Mouse (Mus musculus) cerebellum, adult 11-12 months (tissue): ENCODE data around the gene 2810004N23Rik.

Source experiments
- DNase-seq: peaks from one replicate; pipeline ENCODE4 v3.0.0; 2022

2810004N23Rik gene

GRCm38 (mm10) chr8:124862321-124863162 is at the start of gene 2810004N23Rik, which contains the start of gene Gnpat:
TSS of gene 2810004N23Rik (minus strand) at chr8:124863120.
TSS of gene Gnpat (plus strand) at chr8:124863033.
- DNase-seq: peak; percentile 88

GRCm38 (mm10) chr8:124911938-124912872 is 49.3 kb upstream of the 2810004N23Rik start:
- no peak for DNase-seq

GRCm38 (mm10) chr8:124910349-124910748 is 47.4 kb upstream of the 2810004N23Rik start:
- DNase-seq: peak; percentile 90

GRCm38 (mm10) chr8:124909936-124910335 is 47.0 kb upstream of the 2810004N23Rik start:
- peak; percentile 47 for DNase-seq

- no peak for DNase-seq
Measured at GRCm38 (mm10) chr8:124905482-124905881, 42.6 kb upstream of the 2810004N23Rik start.

GRCm38 (mm10) chr8:124903198-124903597 is 40.3 kb upstream of the 2810004N23Rik start:
- DNase-seq: no peak

- DNase-seq: no peak
Measured at GRCm38 (mm10) chr8:124898251-124898905, 35.5 kb upstream of the 2810004N23Rik start.

- peak; percentile 96 for DNase-seq
Measured at GRCm38 (mm10) chr8:124897386-124898250, 34.7 kb upstream of the 2810004N23Rik start, which contains the start of the genes Exoc8 and Sprtn. TSS of gene Exoc8 (minus strand) at chr8:124897705. TSS of gene Sprtn (plus strand) at chr8:124897886.

GRCm38 (mm10) chr8:124896632-124897385 is 33.9 kb upstream of the 2810004N23Rik start:
- peak; percentile 84 for DNase-seq

- peak; percentile 39 for DNase-seq
Measured at GRCm38 (mm10) chr8:124896010-124896631, 33.2 kb upstream of the 2810004N23Rik start.

- no peak for DNase-seq
Measured at GRCm38 (mm10) chr8:124892596-124892995, 29.7 kb upstream of the 2810004N23Rik start.

- DNase-seq: no peak
Measured at GRCm38 (mm10) chr8:124888385-124888784, 25.5 kb upstream of the 2810004N23Rik start.

GRCm38 (mm10) chr8:124878946-124879526 is 16.1 kb upstream of the 2810004N23Rik start:
- DNase-seq: no peak

- DNase-seq: no peak
Measured at GRCm38 (mm10) chr8:124878141-124878540, 15.2 kb upstream of the 2810004N23Rik start.

GRCm38 (mm10) chr8:124872690-124873089 is 9.8 kb upstream of the 2810004N23Rik start:
- DNase-seq: no peak

- no peak for DNase-seq
Measured at GRCm38 (mm10) chr8:124872081-124872480, 9.2 kb upstream of the 2810004N23Rik start.

GRCm38 (mm10) chr8:124871474-124871873 is 8.6 kb upstream of the 2810004N23Rik start:
- DNase-seq: no peak

GRCm38 (mm10) chr8:124869708-124870107 is 6.8 kb upstream of the 2810004N23Rik start:
- no peak for DNase-seq

- no peak for DNase-seq
Measured at GRCm38 (mm10) chr8:124867126-124867525, 4.2 kb upstream of the 2810004N23Rik start.

- no peak for DNase-seq
Measured at GRCm38 (mm10) chr8:124866669-124867068, 3.7 kb upstream of the 2810004N23Rik start.
